Mouse (Mus musculus): ENCODE data around the gene Dach1.

The Dach1 gene

GRCm38 (mm10) chr14:98108764-98109163 is 60.8 kb downstream of the Dach1 start:
- DNase-seq (ENCODE audit: low read depth), result no peak

DNA sequence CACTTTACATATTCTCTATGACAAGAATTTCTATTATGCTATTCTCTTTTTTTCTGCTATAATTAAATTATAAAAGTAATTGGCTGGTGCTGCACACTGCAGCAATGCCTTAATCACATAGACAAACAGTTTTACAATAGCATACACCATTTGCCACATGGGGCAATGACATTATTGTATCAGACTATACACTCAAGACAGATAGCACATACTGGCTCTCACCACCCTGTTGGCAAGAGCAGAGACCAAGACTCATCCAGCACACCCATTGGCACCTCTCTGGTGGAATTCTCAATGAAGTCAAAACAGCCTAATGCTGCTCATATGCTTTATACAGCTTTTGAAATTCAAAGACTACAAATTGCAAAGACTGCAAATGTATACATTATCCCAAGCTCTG is 63.4 kb downstream of the Dach1 start:
- no peak for DNase-seq (ENCODE audit: low read depth)

GRCm38 (mm10) chr14:98104314-98104955 is 65.1 kb downstream of the Dach1 start:
- no peak for DNase-seq (ENCODE audit: low read depth)

GRCm38 (mm10) chr14:98095229-98095628 is 74.3 kb downstream of the Dach1 start:
- no peak for DNase-seq (ENCODE audit: low read depth)

- DNase-seq (ENCODE audit: low read depth), result no peak
Measured at GRCm38 (mm10) chr14:98089246-98089645, 80.3 kb downstream of the Dach1 start.

DNA sequence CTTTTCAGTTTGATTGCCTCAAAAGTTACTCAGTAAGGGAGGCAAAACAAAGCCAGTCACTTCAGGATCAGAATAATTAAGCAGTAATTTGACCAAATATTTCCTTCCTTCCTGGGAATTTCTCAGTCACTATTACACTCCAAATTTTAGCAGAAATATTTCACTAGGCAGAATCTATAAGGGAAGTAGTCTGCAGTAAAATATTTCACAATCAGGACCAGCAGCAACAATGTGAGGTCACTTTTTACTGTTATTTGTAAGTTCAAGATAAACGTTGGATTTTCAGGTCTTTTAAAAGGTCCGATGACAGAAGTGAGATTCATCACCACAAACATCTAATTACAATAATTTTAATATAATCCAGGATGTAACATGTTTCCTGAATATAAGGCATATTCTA is 82.2 kb downstream of the Dach1 start:
- DNase-seq (ENCODE audit: low read depth), result no peak

DNA sequence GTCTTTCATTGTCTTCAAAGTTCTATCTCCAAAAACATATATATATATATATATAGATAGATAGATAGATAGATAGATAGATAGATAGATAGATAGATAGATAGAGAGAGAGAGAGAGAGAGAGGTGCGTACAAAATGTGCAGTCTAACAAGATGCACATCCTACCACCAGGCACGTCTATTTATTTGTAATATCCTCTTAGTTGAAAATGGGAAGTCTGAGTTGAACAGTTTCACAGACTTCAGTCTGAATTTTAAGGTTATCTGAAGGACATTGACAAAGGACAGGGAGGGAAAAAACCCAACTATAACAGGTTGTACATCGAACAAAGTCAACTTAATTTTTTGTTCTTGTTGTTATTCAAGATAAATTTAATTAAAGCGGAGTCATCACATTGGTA is 82.8 kb downstream of the Dach1 start:
- no peak for DNase-seq (ENCODE audit: low read depth)

DNA sequence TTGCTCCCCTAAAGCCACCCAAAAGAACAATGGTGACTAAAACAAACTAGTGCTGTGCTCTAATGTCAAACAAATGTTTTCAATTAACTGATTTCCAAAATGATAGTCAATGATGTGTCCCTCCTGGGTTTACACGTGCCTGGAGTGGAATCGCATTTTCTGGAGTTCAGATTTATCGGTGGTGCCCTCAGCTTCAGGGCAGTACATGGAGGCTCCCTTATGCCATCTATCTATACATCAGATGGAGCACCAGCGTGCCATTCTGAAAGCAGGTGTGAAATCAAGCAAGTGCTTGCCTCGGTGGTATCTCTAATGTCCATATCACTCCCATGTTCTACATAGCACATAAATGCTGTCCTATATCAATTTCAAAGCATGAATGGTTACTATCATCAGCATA is 84.4 kb downstream of the Dach1 start:
- DNase-seq (ENCODE audit: low read depth), result no peak

GRCm38 (mm10) chr14:98084720-98085119 is 84.8 kb downstream of the Dach1 start:
- DNase-seq (ENCODE audit: low read depth), result no peak

DNA sequence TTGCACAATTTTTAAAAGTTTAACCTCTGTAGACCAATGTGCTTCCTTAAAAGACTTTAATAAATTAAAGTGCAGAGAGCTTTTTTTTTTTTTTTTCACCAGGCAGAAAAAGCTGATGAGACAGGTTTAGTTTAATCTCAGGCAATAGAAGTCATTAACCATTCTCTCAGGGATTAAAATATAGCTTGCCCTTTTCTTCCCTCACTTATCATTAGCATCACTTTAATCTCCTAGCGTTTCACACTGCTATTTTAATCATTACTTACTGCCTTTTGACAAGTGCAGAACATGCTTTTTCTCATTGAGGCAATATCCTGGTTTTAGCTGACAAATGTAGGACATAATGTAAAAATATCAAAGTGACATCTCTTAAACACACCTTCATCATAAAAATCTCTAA is 86.1 kb downstream of the Dach1 start:
- no peak for DNase-seq (ENCODE audit: low read depth)

DNA sequence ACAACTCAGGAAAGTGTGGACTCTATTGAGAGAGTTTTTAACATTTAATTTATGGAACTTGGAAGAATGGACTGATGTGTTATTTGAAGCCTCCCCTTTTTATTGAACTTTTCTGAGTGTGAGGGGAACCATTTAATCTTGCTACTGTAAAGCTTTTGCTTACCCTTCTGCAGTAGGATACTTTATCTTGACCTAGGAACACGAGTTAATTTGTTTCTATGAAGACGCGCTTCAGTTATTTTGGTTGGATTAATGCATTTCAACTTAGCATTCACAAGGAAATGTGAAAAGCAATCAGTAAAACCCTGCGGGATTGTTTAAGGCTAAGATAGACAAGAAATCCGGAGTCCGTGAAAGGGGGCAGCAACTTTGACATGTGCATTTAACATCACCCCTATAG is 89.6 kb downstream of the Dach1 start:
- no peak for DNase-seq (ENCODE audit: low read depth)

- no peak for DNase-seq (ENCODE audit: low read depth)
Measured at GRCm38 (mm10) chr14:98077996-98078395, 91.6 kb downstream of the Dach1 start.

- no peak for DNase-seq (ENCODE audit: low read depth)
Measured at GRCm38 (mm10) chr14:98073421-98074080, 96.0 kb downstream of the Dach1 start.

GRCm38 (mm10) chr14:98072647-98073420 is 96.7 kb downstream of the Dach1 start:
- no peak for DNase-seq (ENCODE audit: low read depth)

- DNase-seq (ENCODE audit: low read depth), result no peak
Measured at GRCm38 (mm10) chr14:98071877-98072276, 97.7 kb downstream of the Dach1 start.

DNA sequence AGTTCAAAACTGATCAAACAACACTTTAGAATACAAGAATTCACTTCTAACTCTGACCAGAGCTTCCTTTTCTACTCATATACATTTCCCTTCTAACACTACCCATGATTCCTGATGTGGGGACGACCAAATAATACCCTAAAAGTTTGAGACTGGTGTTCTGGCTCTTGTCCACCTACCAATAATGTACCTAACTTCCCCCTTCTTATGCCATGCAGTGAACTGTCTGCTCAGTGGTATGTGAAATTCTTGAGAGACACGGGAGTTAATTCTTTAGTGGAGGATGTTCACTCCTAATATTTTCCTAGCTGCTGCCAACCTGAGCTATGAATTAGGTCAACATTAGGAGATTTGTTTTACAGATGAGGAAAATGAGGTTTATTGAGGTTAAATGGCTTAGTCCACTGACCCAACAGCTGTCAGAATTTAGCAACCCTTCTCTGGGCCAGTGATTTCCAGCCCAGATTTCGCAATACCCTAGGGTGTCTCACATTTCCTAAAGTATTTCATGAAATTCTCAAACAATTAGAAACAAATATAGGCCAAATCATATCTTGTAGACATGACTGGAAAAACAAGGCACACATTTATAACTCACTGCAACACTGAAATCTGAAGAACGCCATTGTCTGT is 102.2 kb downstream of the Dach1 start:
- no peak for DNase-seq (ENCODE audit: low read depth)

GRCm38 (mm10) chr14:98064190-98064589 is 105.4 kb downstream of the Dach1 start:
- no peak for DNase-seq (ENCODE audit: low read depth)

DNA sequence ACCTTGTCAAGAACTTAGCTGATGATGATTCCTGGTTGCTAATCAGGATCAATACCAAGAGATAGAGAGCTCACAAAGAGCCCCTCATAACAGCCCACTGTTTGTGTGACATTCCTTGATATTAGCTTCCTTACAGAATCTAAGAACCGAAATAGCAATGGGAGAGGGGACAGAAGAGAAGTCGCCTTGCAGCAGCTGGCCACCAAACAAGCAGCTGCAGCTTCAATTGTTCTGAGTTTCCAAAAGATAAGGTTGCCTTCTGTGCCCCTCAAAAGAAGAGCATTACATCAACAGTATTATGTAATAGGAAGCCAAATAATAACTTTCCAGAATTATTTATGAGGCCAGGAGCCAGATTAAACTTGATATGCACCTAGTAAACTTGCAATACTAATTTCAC is 120.2 kb downstream of the Dach1 start:
- no peak for DNase-seq (ENCODE audit: low read depth)

DNA sequence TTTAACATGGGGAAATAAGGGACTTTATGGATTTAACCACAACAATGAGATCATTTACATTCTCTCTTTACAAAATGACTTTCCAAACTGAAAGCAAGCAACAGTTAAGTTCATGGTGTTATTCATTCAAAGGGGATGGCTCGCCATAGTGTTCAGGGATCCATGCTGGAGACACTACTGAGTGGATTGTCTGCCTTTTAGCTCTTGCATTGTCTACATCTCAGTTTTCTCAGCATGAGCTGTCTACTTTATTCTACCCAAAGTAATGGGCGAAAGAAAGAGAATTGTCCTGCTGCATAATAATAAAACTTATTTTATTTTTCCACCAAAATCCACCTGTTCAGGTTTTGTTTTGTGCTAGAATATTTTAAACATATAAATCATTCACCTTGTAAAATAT is 121.2 kb downstream of the Dach1 start:
- no peak for DNase-seq (ENCODE audit: low read depth)

DNA sequence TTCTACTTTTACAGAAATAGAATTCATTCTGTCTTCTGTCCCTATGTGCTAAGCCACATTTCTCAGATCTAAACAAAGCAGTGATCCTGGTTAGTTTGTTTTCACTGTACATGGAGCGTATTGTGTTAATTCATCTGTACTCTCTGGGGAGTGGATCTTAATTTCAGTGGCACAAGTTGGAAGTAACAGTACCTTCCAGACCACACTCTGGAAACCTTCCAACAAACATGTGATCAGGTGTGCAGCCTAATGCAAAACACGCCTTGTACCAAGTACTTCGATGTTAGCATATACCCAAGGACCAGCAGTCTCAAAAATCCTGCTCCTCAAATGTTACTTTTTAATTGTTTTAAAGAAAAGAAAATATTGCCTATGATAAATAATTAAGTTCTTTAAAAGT is 121.9 kb downstream of the Dach1 start:
- no peak for DNase-seq (ENCODE audit: low read depth)

DNA sequence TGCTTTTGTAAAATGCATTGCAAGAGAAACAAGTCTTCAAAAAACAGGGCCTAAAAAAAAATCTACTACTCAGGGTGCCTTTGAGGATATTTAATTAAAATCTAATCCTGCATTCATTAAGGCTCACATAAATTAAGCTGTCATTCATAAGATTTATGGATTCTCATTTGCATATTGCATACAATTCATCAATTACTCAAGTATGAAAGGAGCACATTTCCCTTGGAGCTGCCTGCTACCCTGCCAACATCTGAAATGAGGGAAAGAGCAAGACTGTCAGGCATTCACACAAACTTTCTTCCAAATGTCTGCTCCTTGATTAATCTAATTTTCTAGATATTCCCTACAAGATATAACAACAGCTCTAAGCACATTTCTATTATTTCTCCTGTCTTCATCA is 122.6 kb downstream of the Dach1 start:
- DNase-seq (ENCODE audit: low read depth), result no peak

GRCm38 (mm10) chr14:98038524-98038923 is 131.0 kb downstream of the Dach1 start:
- no peak for DNase-seq (ENCODE audit: low read depth)

DNA sequence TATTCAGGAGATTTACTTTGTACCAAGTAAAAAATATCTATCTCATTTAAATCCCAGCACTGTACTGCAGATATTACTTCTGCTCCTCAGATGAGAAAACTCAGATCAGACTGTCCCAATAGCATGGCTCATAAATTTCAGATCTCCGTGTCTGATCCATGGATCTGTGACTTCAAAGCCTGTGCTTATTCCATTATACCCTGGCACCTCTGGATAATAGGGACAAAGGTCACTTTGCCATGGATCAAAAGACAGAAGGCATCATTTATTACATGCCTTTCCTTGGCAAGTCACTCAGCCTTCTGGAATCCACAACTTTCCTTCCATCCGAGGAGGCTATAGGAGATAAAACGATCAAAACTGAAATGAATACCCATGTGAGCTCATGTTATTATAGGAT is 132.4 kb downstream of the Dach1 start:
- no peak for DNase-seq (ENCODE audit: low read depth)

Data from c-Kit-positive CD71-negative TER-119-negative erythroid progenitor cells, embryonic 14.5 days (primary cell).